Mouse (Mus musculus) G1E (cell line): ENCODE results near the gene Lmln. TPM values are rescaled to one million over a fixed set of nuclear protein-coding genes. Genes with fewer than 3 reads are reported as not detected.

Source experiments
- ATAC-seq: 2 replicates; pipeline ENCODE4 v1.8.0; 2016; ENCODE audit warnings: mild to moderate bottlenecking; ENCODE audit not compliant: insufficient number of reproducible peaks, poor library complexity, low FRiP score, severe bottlenecking; ENCODE audit errors: extremely low read depth
- DNase-seq: peaks from one replicate; pipeline ENCODE4 v3.0.0; 2012; ENCODE audit warnings: low spot score
- H3K27me3 ChIP-seq: 2 replicates; pipeline ENCODE4 v1.6.1; 2012; ENCODE audit warnings: mild to moderate bottlenecking, low read length, inconsistent platforms; ENCODE audit not compliant: insufficient read depth
- H3K36me3 ChIP-seq: replicated peaks from 2 replicates; pipeline ENCODE3; 2012; ENCODE audit warnings: mild to moderate bottlenecking, inconsistent platforms
- H3K4me1 ChIP-seq: 2 replicates; pipeline ENCODE4 v1.6.1; 2012; ENCODE audit warnings: low read depth, low read length, inconsistent platforms, mixed read lengths; ENCODE audit not compliant: insufficient read depth
- H3K4me3 ChIP-seq: 2 replicates; pipeline ENCODE4 v1.5.1; 2012; ENCODE audit warnings: low read depth, mild to moderate bottlenecking, inconsistent platforms, low read length, moderate library complexity, mixed read lengths
- H3K9me3 ChIP-seq: replicated peaks from 2 replicates; pipeline ENCODE4 v1.6.1; 2012; ENCODE audit warnings: inconsistent platforms
- CTCF ChIP-seq: IDR thresholded peaks from 2 replicates; pipeline ENCODE4 v1.5.1; 2012; ENCODE audit warnings: low read depth, low read length, inconsistent platforms, mixed read lengths
- GATA1 ChIP-seq: IDR thresholded peaks from 2 replicates; pipeline ENCODE4 v1.6.1; 2012; ENCODE audit warnings: borderline replicate concordance, low read length, inconsistent platforms, mixed read lengths
- GATA2 ChIP-seq: IDR thresholded peaks from 2 replicates; pipeline ENCODE4 v1.6.1; 2012; ENCODE audit warnings: low read depth, low read length, inconsistent platforms, borderline replicate concordance
- POLR2AphosphoS5 ChIP-seq: IDR thresholded peaks from 2 replicates; pipeline ENCODE4 v1.6.1; 2012; ENCODE audit warnings: low read depth, low read length, inconsistent platforms; ENCODE audit not compliant: insufficient replicate concordance
- TAL1 ChIP-seq: conservative IDR thresholded peaks from 2 replicates; pipeline ENCODE4 v1.6.1; 2012; ENCODE audit warnings: low read depth, low read length, inconsistent platforms, mixed read lengths
- polyA plus RNA-seq: library from polyadenylated mRNA; stranded (reverse); fragments of >175 nt; gene quantifications from 2 replicates; pipeline ENCODE4 v1.2.3, GENCODE M21; 2012
- total RNA-seq, 2 experiments: library from RNA; stranded (forward) in 1 of 2; stranded (reverse) in 1 of 2; fragments of 200-1000 nt in 1 of 2; fragments of >200 nt in 1 of 2; fragmentation: Nextera tagmentation in 1 of 2; gene quantifications; 2 replicates each; pipeline ENCODE4 v1.2.3; 2014 to 2017

The Lmln gene
- total and polyA plus RNA-seq, 3 experiments: 0.57 to 3.2 (median 1.8) TPM

GRCm38 (mm10) chr16:33019117-33019770, 43.1 kb upstream of the Lmln start:
- Histone ChIP-seq H3K4me3 (no peak overlapping the region), H3K27me3 (no peaks in the 10 kb centered on the region), H3K4me1 (peaks cover 6% of the 10 kb centered on the region; the same call in 1 of the 2 replicates), H3K9me3 (no peaks in the 10 kb centered on the region), H3K36me3 (peaks cover 37% of the 10 kb centered on the region)
- no peak for ATAC-seq
- no peak for DNase-seq
- TF ChIP-seq GATA1: no peak

GRCm38 (mm10) chr16:33021381-33021780, 40.9 kb upstream of the Lmln start:
- no peaks in the 10 kb centered on the region for H3K9me3 ChIP-seq
- no peak for TF ChIP-seq TAL1
- H3K27me3 ChIP-seq: peaks cover 15% of the 10 kb centered on the region
- no peak for ATAC-seq
- no peak for DNase-seq
- H3K4me1 ChIP-seq: peaks cover 7% of the 10 kb centered on the region; the same call in 1 of the 2 replicates
- H3K36me3 ChIP-seq: peaks cover 18% of the 10 kb centered on the region
- no peak overlapping the region for H3K4me3 ChIP-seq

- H3K36me3 ChIP-seq: peaks cover 5% of the 10 kb centered on the region
- H3K9me3 ChIP-seq: no peaks in the 10 kb centered on the region
- ATAC-seq (peak; percentile 49), DNase-seq (peak; percentile 40)
- peaks cover 7% of the 10 kb centered on the region; the same call in 1 of the 2 replicates for H3K4me1 ChIP-seq
- peaks cover 16% of the 10 kb centered on the region for H3K27me3 ChIP-seq
- TF ChIP-seq CTCF: peak; percentile 97
- TF ChIP-seq GATA1: no peak
- H3K4me3 ChIP-seq: no peak overlapping the region
Measured at GRCm38 (mm10) chr16:33023750-33024149, 38.6 kb upstream of the Lmln start.

- no peak for DNase-seq
- no peaks in the 10 kb centered on the region for H3K9me3 ChIP-seq
- no peak overlapping the region for H3K4me3 ChIP-seq
- peaks cover 7% of the 10 kb centered on the region; the same call in 1 of the 2 replicates for H3K4me1 ChIP-seq
- no peaks in the 10 kb centered on the region for H3K36me3 ChIP-seq
- no peak for ATAC-seq
- TF ChIP-seq GATA1 (no peak), CTCF (no peak), POLR2AphosphoS5 (no peak), GATA2 (no peak), TAL1 (no peak)
- peaks cover 20% of the 10 kb centered on the region for H3K27me3 ChIP-seq
Measured at GRCm38 (mm10) chr16:33024456-33025104, 37.7 kb upstream of the Lmln start.

- Histone ChIP-seq H3K4me1 (peaks cover 7% of the 10 kb centered on the region; the same call in 1 of the 2 replicates), H3K36me3 (no peaks in the 10 kb centered on the region), H3K27me3 (peaks cover 22% of the 10 kb centered on the region), H3K4me3 (no peak overlapping the region), H3K9me3 (no peaks in the 10 kb centered on the region)
- TF ChIP-seq TAL1 (no peak), GATA2 (no peak), POLR2AphosphoS5 (no peak), GATA1 (no peak), CTCF (no peak)
- ATAC-seq (no peak), DNase-seq (no peak)
Measured at GRCm38 (mm10) chr16:33026357-33026756, 36.0 kb upstream of the Lmln start.

GRCm38 (mm10) chr16:33036006-33036405, 26.3 kb upstream of the Lmln start:
- Histone ChIP-seq H3K4me1 (peaks cover 3% of the 10 kb centered on the region; the same call in 1 of the 2 replicates), H3K36me3 (peaks cover 2% of the 10 kb centered on the region), H3K4me3 (no peak overlapping the region), H3K9me3 (no peaks in the 10 kb centered on the region), H3K27me3 (peaks cover 17% of the 10 kb centered on the region; the same call in 1 of the 2 replicates)
- ATAC-seq (no peak), DNase-seq (no peak)
- TF ChIP-seq CTCF: no peak
- no peak for TF ChIP-seq TAL1
- TF ChIP-seq GATA1: no peak
- no peak for TF ChIP-seq GATA2
- TF ChIP-seq POLR2AphosphoS5: no peak
